Mouse (Mus musculus): ENCODE results near the gene Gm10217. TPM values are rescaled to one million over a fixed set of nuclear protein-coding genes. Genes with fewer than 3 reads are reported as not detected.

The Gm10217 gene
- polyA plus RNA-seq, 1 experiment from 2014 or later: not detected

Other genes with a start within 250 kb of the Gm10217 start
- 32.8 and 34.1 TPM in 2 replicates for gene Fam155a, start 93.1 kb upstream of the Gm10217 start, polyA plus RNA-seq (2015; fragmentation: Nextera tagmentation; extraction: Ambion mirVana)
- gene Lig4, start 113.4 kb downstream of the Gm10217 start, polyA plus RNA-seq (2015; fragmentation: Nextera tagmentation; extraction: Ambion mirVana): 12.3 and 14.3 TPM in 2 replicates
- 13.4 and 13.6 TPM in 2 replicates for gene Abhd13, start 113.5 kb downstream of the Gm10217 start, polyA plus RNA-seq (2015; fragmentation: Nextera tagmentation; extraction: Ambion mirVana)
- 0.18 and 0.58 TPM in 2 replicates for gene Tnfsf13b, start 142.2 kb downstream of the Gm10217 start, polyA plus RNA-seq (2015; fragmentation: Nextera tagmentation; extraction: Ambion mirVana)